Mouse (Mus musculus): ENCODE results near the gene Nudt1. TPM values are rescaled to one million over a fixed set of nuclear protein-coding genes. Genes with fewer than 3 reads are reported as not detected.
A peak's percentile ranks its signal among the peaks of the same experiment; 100 is the strongest.

The Nudt1 gene
- polyA plus RNA-seq, 1 experiment from 2014 or later, result 34.3 TPM

DNA sequence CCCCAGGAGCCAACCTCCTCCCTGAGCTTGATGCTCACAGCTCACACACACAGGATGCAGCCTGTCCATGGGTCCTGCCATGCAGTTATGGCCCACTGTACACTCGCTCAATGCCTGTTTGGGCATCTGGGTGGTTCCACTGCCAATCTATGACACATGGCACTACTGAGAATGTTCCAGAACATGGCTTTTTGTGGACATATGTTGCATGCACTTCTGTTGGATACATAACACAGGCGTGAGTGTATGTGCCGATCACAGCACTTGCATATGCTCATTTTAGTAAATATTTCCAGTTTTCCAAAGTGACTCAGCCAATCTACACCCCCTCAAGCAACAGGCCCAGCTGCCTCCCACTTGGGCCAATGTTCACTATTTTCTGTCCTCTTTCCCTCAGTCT, 50.2 kb downstream of the Nudt1 start:
- Histone ChIP-seq H3K4me2 (no peak overlapping the region), H3K36me3 (no peaks in the 10 kb centered on the region), H3K27me3 (no peaks in the 10 kb centered on the region), H3K27ac (replicated peaks) (no peak overlapping the region), H3K4me1 (replicated peaks) (peaks cover 22% of the 10 kb centered on the region; the same call in 1 of the 2 replicates), H3K9ac (no peak overlapping the region), H3K9me3 (no peaks in the 10 kb centered on the region), H3K4me3 (no peak overlapping the region)
- ATAC-seq (ENCODE audit: low read depth), result no peak
- 91% methylated on average over 3 of the region's 3 CpGs for WGBS

DNA sequence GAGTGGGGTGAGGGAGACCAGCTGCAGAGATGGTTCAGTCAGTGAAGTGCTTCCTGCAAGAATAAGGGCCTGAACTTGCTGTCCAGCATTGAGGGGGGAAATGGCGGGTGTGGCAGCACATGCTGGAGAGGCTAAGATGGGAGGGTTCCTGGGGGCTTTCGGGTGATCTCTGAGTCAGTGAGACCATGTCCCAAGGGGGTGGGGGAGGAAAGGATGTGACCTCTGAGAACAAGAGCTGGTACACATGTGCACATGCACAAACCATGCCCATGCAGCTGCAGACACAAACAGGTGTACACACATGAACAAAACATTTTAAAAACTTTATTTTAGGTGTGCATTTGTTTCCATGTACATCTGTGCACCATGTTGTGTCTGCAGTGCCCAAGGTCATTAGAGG, 52.3 kb downstream of the Nudt1 start:
- ATAC-seq (ENCODE audit: low read depth), result no peak
- Histone ChIP-seq H3K4me1 (replicated peaks) (peaks cover 22% of the 10 kb centered on the region; the same call in 1 of the 2 replicates), H3K4me3 (no peak overlapping the region), H3K27me3 (no peaks in the 10 kb centered on the region), H3K27ac (replicated peaks) (no peak overlapping the region), H3K4me2 (no peak overlapping the region), H3K36me3 (no peaks in the 10 kb centered on the region), H3K9me3 (no peaks in the 10 kb centered on the region), H3K9ac (no peak overlapping the region)
- 76% methylated on average over 2 of the region's 2 CpGs for WGBS

- H3K27me3 ChIP-seq, result no peaks in the 10 kb centered on the region
- H3K27ac ChIP-seq (replicated peaks), result no peak overlapping the region
- H3K9me3 ChIP-seq, result no peaks in the 10 kb centered on the region
- H3K9ac ChIP-seq, result no peak overlapping the region
- H3K4me1 ChIP-seq (replicated peaks), result peaks cover 22% of the 10 kb centered on the region; the same call in 1 of the 2 replicates
- H3K4me2 ChIP-seq, result no peak overlapping the region
- no peak for ATAC-seq (ENCODE audit: low read depth)
- WGBS, result 22% methylated on average over 3 of the region's 3 CpGs
- no peaks in the 10 kb centered on the region for H3K36me3 ChIP-seq
- H3K4me3 ChIP-seq, result no peak overlapping the region
Measured at GRCm38 (mm10) chr5:140374226-140374625, 52.8 kb downstream of the Nudt1 start.

- H3K9me3 ChIP-seq, result no peaks in the 10 kb centered on the region
- no peak overlapping the region for H3K4me3 ChIP-seq
- H3K4me1 ChIP-seq (replicated peaks), result peaks cover 22% of the 10 kb centered on the region; the same call in 1 of the 2 replicates
- 89% methylated on average over 4 of the region's 4 CpGs for WGBS
- H3K27me3 ChIP-seq, result no peaks in the 10 kb centered on the region
- H3K9ac ChIP-seq, result no peak overlapping the region
- no peak for ATAC-seq (ENCODE audit: low read depth)
- H3K4me2 ChIP-seq, result no peak overlapping the region
- no peak overlapping the region for H3K27ac ChIP-seq (replicated peaks)
- no peaks in the 10 kb centered on the region for H3K36me3 ChIP-seq
Measured at GRCm38 (mm10) chr5:140375249-140375829, 53.9 kb downstream of the Nudt1 start.

DNA sequence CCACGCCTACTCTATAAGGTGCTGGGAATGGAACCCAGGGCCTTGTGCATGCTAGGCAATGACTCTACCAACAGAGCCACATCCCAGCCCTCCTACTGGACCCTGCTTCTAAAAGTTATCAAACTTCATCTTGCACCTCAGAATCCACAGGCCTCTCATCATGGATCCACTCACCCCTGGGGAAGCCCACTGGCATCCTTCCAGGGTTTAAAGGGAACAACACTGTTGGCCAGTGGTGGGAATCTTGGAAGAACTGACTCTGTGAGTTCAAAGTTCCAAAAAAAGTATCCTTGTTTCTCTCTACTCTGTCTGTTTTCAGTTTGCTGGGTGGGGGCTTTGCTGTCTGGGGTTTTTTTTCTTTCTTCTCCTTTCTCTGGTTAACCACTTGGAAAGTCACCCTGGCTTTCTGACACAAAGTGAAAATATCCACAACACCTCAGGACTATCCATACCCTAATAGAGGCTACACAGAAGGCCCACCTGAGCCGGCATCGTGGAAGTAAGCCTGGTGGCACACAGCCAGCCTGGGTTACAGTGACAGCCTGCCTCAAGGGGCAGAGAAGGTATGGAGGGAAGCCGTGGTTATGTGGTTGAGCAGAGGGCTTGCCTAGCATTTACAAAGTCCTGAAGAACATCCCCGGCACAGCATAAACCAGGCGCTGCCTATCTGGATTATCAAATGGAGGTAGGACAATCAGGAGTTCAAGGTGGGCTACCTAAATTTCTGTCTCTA, 56.8 kb downstream of the Nudt1 start:
- H3K9me3 ChIP-seq, result no peaks in the 10 kb centered on the region
- no peak overlapping the region for H3K9ac ChIP-seq
- no peaks in the 10 kb centered on the region for H3K27me3 ChIP-seq
- no peak overlapping the region for H3K4me2 ChIP-seq
- 93% methylated on average over 6 of the region's 6 CpGs for WGBS
- no peaks in the 10 kb centered on the region for H3K36me3 ChIP-seq
- no peak for ATAC-seq (ENCODE audit: low read depth)
- peaks cover 19% of the 10 kb centered on the region; the same call in 1 of the 2 replicates for H3K4me1 ChIP-seq (replicated peaks)
- H3K4me3 ChIP-seq, result no peak overlapping the region
- H3K27ac ChIP-seq (replicated peaks), result no peak overlapping the region

DNA sequence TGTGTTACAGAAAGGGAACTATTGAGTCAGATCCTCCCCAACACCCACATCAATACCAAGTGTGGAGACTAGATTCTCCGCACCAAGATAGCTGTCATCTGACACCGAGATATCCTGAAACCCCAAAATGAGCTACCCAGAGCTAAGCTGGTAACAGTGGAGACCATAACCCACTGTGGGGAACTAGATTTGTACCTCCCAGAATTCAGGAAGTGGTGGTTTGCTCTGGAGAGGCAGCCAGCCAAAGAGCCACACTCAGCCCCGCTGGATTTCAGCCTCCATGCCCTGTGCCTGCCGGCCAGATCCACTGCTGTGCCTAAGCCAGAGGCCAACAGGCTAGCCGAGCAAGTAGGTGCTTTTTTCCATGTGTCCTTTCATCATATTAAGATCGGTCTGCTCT, 57.8 kb downstream of the Nudt1 start:
- Histone ChIP-seq H3K4me3 (no peak overlapping the region), H3K9ac (no peak overlapping the region), H3K4me2 (no peak overlapping the region), H3K4me1 (replicated peaks) (peaks cover 17% of the 10 kb centered on the region), H3K27me3 (no peaks in the 10 kb centered on the region), H3K27ac (replicated peaks) (no peak overlapping the region), H3K9me3 (no peaks in the 10 kb centered on the region), H3K36me3 (no peaks in the 10 kb centered on the region)
- no peak for ATAC-seq (ENCODE audit: low read depth)
- WGBS, result 83% methylated on average over 6 of the region's 6 CpGs

DNA sequence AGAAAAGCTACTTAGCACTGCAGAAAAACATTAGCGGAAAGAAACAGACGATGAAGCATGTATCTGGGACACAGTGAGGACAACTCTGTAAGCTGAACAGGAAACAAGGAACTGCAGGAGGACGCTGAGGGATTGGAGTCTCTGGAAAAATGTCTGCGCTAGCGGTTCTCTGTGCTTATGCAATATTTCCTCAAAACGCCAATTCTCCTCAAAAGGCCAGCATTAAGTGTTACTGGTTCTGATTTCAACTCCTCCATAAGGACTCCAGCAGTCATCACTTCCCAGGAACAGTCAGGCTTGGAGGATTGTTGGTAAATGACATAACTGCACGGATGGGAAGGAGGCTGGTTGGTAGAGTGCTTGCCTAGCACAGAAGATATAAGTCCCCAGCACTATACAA, 59.7 kb downstream of the Nudt1 start:
- 93% methylated on average over 7 of the region's 7 CpGs for WGBS
- Histone ChIP-seq H3K27me3 (no peaks in the 10 kb centered on the region), H3K4me3 (no peak overlapping the region), H3K9me3 (no peaks in the 10 kb centered on the region), H3K9ac (no peak overlapping the region), H3K36me3 (no peaks in the 10 kb centered on the region), H3K4me2 (no peak overlapping the region), H3K4me1 (replicated peaks) (peaks cover 7% of the 10 kb centered on the region; the same call in 1 of the 2 replicates), H3K27ac (replicated peaks) (no peak overlapping the region)
- ATAC-seq (ENCODE audit: low read depth), result no peak

- H3K9me3 ChIP-seq, result no peaks in the 10 kb centered on the region
- H3K27me3 ChIP-seq, result no peaks in the 10 kb centered on the region
- no peak overlapping the region for H3K4me3 ChIP-seq
- WGBS, result 96% methylated on average over 6 of the region's 6 CpGs
- H3K4me2 ChIP-seq, result no peak overlapping the region
- no peaks in the 10 kb centered on the region for H3K36me3 ChIP-seq
- peaks cover 17% of the 10 kb centered on the region for H3K4me1 ChIP-seq (replicated peaks)
- H3K9ac ChIP-seq, result no peak overlapping the region
- no peak for ATAC-seq (ENCODE audit: low read depth)
- H3K27ac ChIP-seq (replicated peaks), result no peak overlapping the region
Measured at GRCm38 (mm10) chr5:140382688-140383087, 61.2 kb downstream of the Nudt1 start.

GRCm38 (mm10) chr5:140383559-140383958, 62.1 kb downstream of the Nudt1 start:
- H3K27me3 ChIP-seq, result no peaks in the 10 kb centered on the region
- no peaks in the 10 kb centered on the region for H3K9me3 ChIP-seq
- H3K36me3 ChIP-seq, result no peaks in the 10 kb centered on the region
- H3K4me1 ChIP-seq (replicated peaks), result peaks cover 26% of the 10 kb centered on the region
- no peak overlapping the region for H3K4me3 ChIP-seq
- peak overlapping the region; percentile 45; the same call in 1 of the 2 replicates for H3K9ac ChIP-seq
- H3K27ac ChIP-seq (replicated peaks), result no peak overlapping the region
- 27% methylated on average over 7 of the region's 7 CpGs for WGBS
- no peak for ATAC-seq (ENCODE audit: low read depth)
- H3K4me2 ChIP-seq, result no peak overlapping the region

GRCm38 (mm10) chr5:140384462-140384861, 63.0 kb downstream of the Nudt1 start:
- H3K4me2 ChIP-seq, result no peak overlapping the region
- H3K9me3 ChIP-seq, result no peaks in the 10 kb centered on the region
- H3K36me3 ChIP-seq, result no peaks in the 10 kb centered on the region
- ATAC-seq (ENCODE audit: low read depth), result no peak
- no peak overlapping the region for H3K27ac ChIP-seq (replicated peaks)
- H3K4me1 ChIP-seq (replicated peaks), result peaks cover 28% of the 10 kb centered on the region
- no peaks in the 10 kb centered on the region for H3K27me3 ChIP-seq
- no peak overlapping the region for H3K4me3 ChIP-seq
- H3K9ac ChIP-seq, result no peak overlapping the region
- WGBS, result 94% methylated on average over 1 of the region's 1 CpGs

DNA sequence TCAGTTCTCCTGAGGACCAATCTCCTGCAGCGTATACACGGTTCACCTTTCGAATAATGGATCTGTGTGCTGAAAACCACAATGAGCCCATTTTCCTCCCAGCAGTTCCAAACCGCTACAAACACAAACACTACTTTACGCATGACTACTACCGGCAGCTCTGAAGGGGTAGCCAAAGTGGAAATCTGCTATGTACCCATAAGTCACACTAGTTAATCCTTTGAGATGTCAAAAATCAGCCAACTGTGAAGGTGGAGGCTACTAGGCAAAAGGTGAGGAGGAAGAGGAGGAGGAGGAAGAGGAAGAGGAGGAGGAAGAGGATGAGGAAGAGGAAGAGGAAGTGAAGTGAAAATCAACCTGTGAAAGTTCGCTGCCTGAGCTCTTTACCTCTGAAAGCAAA, 65.8 kb downstream of the Nudt1 start:
- peaks cover 28% of the 10 kb centered on the region for H3K4me1 ChIP-seq (replicated peaks)
- H3K27ac ChIP-seq (replicated peaks), result no peak overlapping the region
- H3K36me3 ChIP-seq, result no peaks in the 10 kb centered on the region
- no peak overlapping the region for H3K9ac ChIP-seq
- H3K27me3 ChIP-seq, result no peaks in the 10 kb centered on the region
- ATAC-seq (ENCODE audit: low read depth), result no peak
- WGBS, result 87% methylated on average over 7 of the region's 7 CpGs
- peak overlapping the region; percentile 97; the same call in 1 of the 2 replicates for H3K4me2 ChIP-seq
- no peak overlapping the region for H3K4me3 ChIP-seq
- H3K9me3 ChIP-seq, result no peaks in the 10 kb centered on the region

All from neural tube, embryonic 13.5 days (tissue).